15 mouse cellular contexts compared by ENCODE assay signal in the genomic region with DNA sequence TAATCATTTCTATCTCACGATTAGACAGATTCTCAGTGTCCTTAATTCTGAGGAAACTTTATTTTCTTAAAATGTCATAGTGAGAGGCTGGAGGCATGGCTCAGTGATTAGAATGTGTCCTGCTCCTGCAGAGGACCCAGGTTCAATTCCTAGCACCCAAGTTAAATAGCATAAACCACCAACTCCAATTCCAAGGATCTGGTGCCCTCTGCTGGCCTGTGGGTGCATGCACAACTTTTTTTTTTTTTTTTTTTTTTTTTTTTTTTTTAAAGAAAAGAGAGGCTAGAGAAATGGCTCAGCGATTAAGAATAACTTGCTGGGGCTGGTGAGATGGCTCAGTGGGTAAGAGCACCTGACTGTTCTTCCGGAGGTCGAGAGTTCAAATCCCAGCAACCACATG. TPM values are rescaled to one million over a fixed set of nuclear protein-coding genes. Genes with fewer than 3 reads are reported as not detected.
A peak's percentile ranks its signal among the peaks of the same experiment; 100 is the strongest.
DNase-seq lines count a peak whose midpoint lies in the region; ATAC-seq and TF ChIP-seq lines count a peak whose summit lies in the region.
"Had no signal": no experiment of that assay in that cellular context is flagged by ENCODE, and none has a peak within 500 bp of the region (broad histone marks: within the 10 kb centered on the region; RNA-seq: fewer than 3 reads in every experiment).

No protein-coding gene starts in this region.

- no peaks in the 10 kb centered on the region for H3K27me3 ChIP-seq in heart, postnatal 0 days (ENCODE audit: control insufficient read depth, insufficient read depth, low read length)
- no peaks in the 10 kb centered on the region for H3K27me3 ChIP-seq in heart, embryonic 10.5 days (ENCODE audit: insufficient read depth, poor library complexity, severe bottlenecking)
- no peaks in the 10 kb centered on the region for H3K27me3 ChIP-seq in lung, embryonic 14.5 days (ENCODE audit: insufficient read depth, low read length)
- no peaks in the 10 kb centered on the region for H3K27me3 ChIP-seq in splenic B cell, adult 2 months (ENCODE audit: control insufficient read depth, insufficient read depth, low read length, poor library complexity, severe bottlenecking)
- H3K27me3 ChIP-seq: liver, embryonic 13.5 days had no signal

- no peaks in the 10 kb centered on the region; the same call in 1 of the 2 replicates for H3K9me3 ChIP-seq in heart, postnatal 0 days (replicated peaks; ENCODE audit: control insufficient read depth, low read length)
- no peaks in the 10 kb centered on the region for H3K9me3 ChIP-seq in heart, embryonic 10.5 days
- H3K9me3 ChIP-seq in lung, embryonic 14.5 days (ENCODE audit: low read depth, low read length) = no peaks in the 10 kb centered on the region; the same call in 1 of the 2 replicates
- H3K9me3 ChIP-seq: liver, embryonic 13.5 days had no signal

- no peak for ATAC-seq in heart, postnatal 0 days (ENCODE audit: insufficient read depth, low read depth)
- no peak for ATAC-seq in lung, embryonic 14.5 days (ENCODE audit: insufficient read depth)
- ATAC-seq: inflammation-experienced regulatory T-cells, adult 6 months had no signal

- no peak for TF ChIP-seq EP300 in heart, postnatal 0 days (IDR thresholded peaks at IDR 0.05; ENCODE audit: low read depth)

- H3K4me2 ChIP-seq in heart, postnatal 0 days (ENCODE audit: low read depth, low read length) = no peak overlapping the region
- no peak overlapping the region for H3K4me2 ChIP-seq in lung, embryonic 14.5 days
- H3K4me2 ChIP-seq: liver, embryonic 13.5 days had no signal

- no peak for DNase-seq in heart, postnatal 0 days (ENCODE audit: low spot score)
- no peak for DNase-seq in heart, embryonic 10.5 days (ENCODE audit: low spot score)
- DNase-seq in lung, embryonic 14.5 days = no peak
- DNase-seq in lung, postnatal 14 days = no peak
- peak; percentile 37 for DNase-seq in NIH3T3 (ENCODE audit: low read depth)
- peak; percentile 24 for DNase-seq in splenic B cell, adult 2 months (ENCODE audit: low read depth, low spot score)
- DNase-seq in thymus, postnatal 0 days (ENCODE audit: low spot score) = no peak
- no peak for DNase-seq in adrenal gland, postnatal 25 days
- DNase-seq: cerebellum, adult 18-20 months; heart, postnatal 14 days; kidney, postnatal 4 days; liver, embryonic 13.5 days; right cerebral cortex, postnatal 4 days had no signal

- WGBS in heart, postnatal 0 days = 82% methylated on average over 4 of the region's 4 CpGs
- WGBS in heart, embryonic 10.5 days = 80% methylated on average over 4 of the region's 4 CpGs
- WGBS in lung, embryonic 14.5 days = 85% methylated on average over 4 of the region's 4 CpGs

- H3K4me3 ChIP-seq in heart, postnatal 0 days (ENCODE audit: low read depth, low read length) = no peak overlapping the region
- H3K4me3 ChIP-seq in heart, embryonic 10.5 days = no peak overlapping the region
- H3K4me3 ChIP-seq in lung, embryonic 14.5 days (ENCODE audit: low read depth, low read length) = no peak overlapping the region
- H3K4me3 ChIP-seq: erythroblast, embryonic 14.5 days; liver, embryonic 13.5 days had no signal

- no peak overlapping the region for H3K27ac ChIP-seq in heart, postnatal 0 days (ENCODE audit: low read depth)
- no peak overlapping the region for H3K27ac ChIP-seq in heart, embryonic 10.5 days
- H3K27ac ChIP-seq in lung, embryonic 14.5 days (ENCODE audit: low read depth) = no peak overlapping the region
- H3K27ac ChIP-seq: liver, embryonic 13.5 days had no signal

- no peak overlapping the region for H3K9ac ChIP-seq in heart, postnatal 0 days (replicated peaks; ENCODE audit: low read depth, low read length)
- no peak overlapping the region for H3K9ac ChIP-seq in lung, embryonic 14.5 days
- H3K9ac ChIP-seq: liver, embryonic 13.5 days had no signal

- TF ChIP-seq CTCF in heart, postnatal 0 days (IDR thresholded peaks at IDR 0.05; ENCODE audit: low read depth) = peak; percentile 20; the same call in 1 of the 2 replicates
- peak; percentile 57 for TF ChIP-seq CTCF in lung, embryonic 14.5 days (IDR thresholded peaks at IDR 0.05; ENCODE audit: low read depth)

- H3K36me3 ChIP-seq in heart, postnatal 0 days (replicated peaks; ENCODE audit: control insufficient read depth, insufficient read depth, low read length) = peaks cover 16% of the 10 kb centered on the region
- peaks cover 30% of the 10 kb centered on the region for H3K36me3 ChIP-seq in heart, embryonic 10.5 days
- peaks cover 29% of the 10 kb centered on the region for H3K36me3 ChIP-seq in lung, embryonic 14.5 days (ENCODE audit: insufficient read depth)
- no peaks in the 10 kb centered on the region for H3K36me3 ChIP-seq in splenic B cell, adult 2 months (ENCODE audit: control insufficient read depth, insufficient read depth, low read length, poor library complexity, severe bottlenecking)

- H3K4me1 ChIP-seq in heart, postnatal 0 days (ENCODE audit: control insufficient read depth, insufficient read depth) = no peaks in the 10 kb centered on the region
- H3K4me1 ChIP-seq in heart, embryonic 10.5 days = 0 out of 2 replicates have a peak, but pooled peaks cover 4% of the 10 kb centered on the region
- no peaks in the 10 kb centered on the region for H3K4me1 ChIP-seq in lung, embryonic 14.5 days (ENCODE audit: insufficient read depth)

RNA-seq across cellular contexts. Expression of a gene that starts 25.6 kb away (rescaled TPM):
- 639 and 683 TPM in 2 replicates for total RNA-seq in heart, postnatal 0 days (2014; rRNA removed; ENCODE audit: low replicate concordance)
- 694 and 757 TPM in 2 replicates for polyA plus RNA-seq in heart, postnatal 0 days (2015; fragmentation: Nextera tagmentation; extraction: Ambion mirVana)
- 903 and 1,025 TPM in 2 replicates for polyA plus RNA-seq in heart, embryonic 10.5 days (2016; fragmentation: Nextera tagmentation; extraction: Ambion mirVana)
- 1,473 and 1,526 TPM in 2 replicates for polyA plus RNA-seq in lung, embryonic 14.5 days (2014; fragmentation: Nextera tagmentation; extraction: Ambion mirVana)
- polyA plus RNA-seq in thymus, postnatal 0 days (2015; fragmentation: Nextera tagmentation; extraction: Ambion mirVana) = 2,095 and 2,119 TPM in 2 replicates
- 721 and 784 TPM in 2 replicates for total RNA-seq in adrenal gland, postnatal 25 days (2021)

Comparison
In these comparisons a context has a peak if more than half of its experiments do, and no peak if none do; other contexts are left out.
1. DNase-seq: peak in NIH3T3 (single experiment) and splenic B cell, adult 2 months (single experiment); none in heart, postnatal 0 days (single experiment), heart, embryonic 10.5 days (single experiment), lung, embryonic 14.5 days (single experiment), lung, postnatal 14 days (single experiment), thymus, postnatal 0 days (single experiment) and adrenal gland, postnatal 25 days (single experiment).